Mouse (Mus musculus) forebrain, embryonic 11.5 days (tissue): ENCODE results near the gene Rtf2. TPM values are rescaled to one million over a fixed set of nuclear protein-coding genes. Genes with fewer than 3 reads are reported as not detected.

Source experiments
- ATAC-seq: fragments of 200-750 bp; cut with Nextera tagmentation; replicated peaks from 2 replicates; pipeline ENCODE4 v1.8.0; 2017; ENCODE audit warnings: moderate TSS enrichment; ENCODE audit not compliant: low FRiP score
- DNase-seq: peaks from one replicate; pipeline ENCODE4 v3.0.0-alpha.2; 2017; ENCODE audit warnings: low spot score
- H3K27ac ChIP-seq: fragments of 300-500 bp; sonication (generic); 2 replicates; pipeline ENCODE4 v1.5.1; 2014; ENCODE audit warnings: low read depth, low read length
- H3K27me3 ChIP-seq: fragments of 300-500 bp; sonication (generic); 2 replicates; pipeline ENCODE4 v1.6.1; 2014; ENCODE audit warnings: mild to moderate bottlenecking, low read length, mixed read lengths; ENCODE audit not compliant: control insufficient read depth, insufficient read depth
- H3K36me3 ChIP-seq: fragments of 300-500 bp; sonication (generic); 2 replicates; pipeline ENCODE4 v1.6.1; 2014; ENCODE audit warnings: mild to moderate bottlenecking, low read length, moderate library complexity, mixed read lengths; ENCODE audit not compliant: control insufficient read depth, insufficient read depth
- H3K4me1 ChIP-seq: fragments of 300-500 bp; sonication (generic); replicated peaks from 2 replicates; pipeline ENCODE4 v1.6.1; 2014; ENCODE audit warnings: low read length, mixed read lengths; ENCODE audit not compliant: control insufficient read depth, insufficient read depth
- H3K4me2 ChIP-seq: fragments of 300-500 bp; sonication (generic); 2 replicates; pipeline ENCODE4 v1.6.1; 2014; ENCODE audit warnings: low read depth, mild to moderate bottlenecking, low read length, moderate library complexity, mixed read lengths; ENCODE audit not compliant: severe bottlenecking
- H3K4me3 ChIP-seq: fragments of 300-500 bp; sonication (generic); 2 replicates; pipeline ENCODE4 v1.5.1; 2014; ENCODE audit warnings: low read depth, low read length
- H3K9ac ChIP-seq: fragments of 300-500 bp; sonication (generic); 2 replicates; pipeline ENCODE4 v1.6.1; 2014; ENCODE audit warnings: low read length
- H3K9me3 ChIP-seq: fragments of 300-500 bp; sonication (generic); 2 replicates; pipeline ENCODE4 v1.6.1; 2016; ENCODE audit warnings: low read length, mixed read lengths; ENCODE audit not compliant: control insufficient read depth
- WGBS: fragments of 180-500 bp; shearing (Covaris S2); extraction: QIAGEN DNeasy Blood & Tissue Kit; methylation state at CpG from one replicate; pipeline ENCODE4 v1.1.7; 2014; 5-methylcytosine and 5-hydroxymethylcytosine counted together
- polyA plus RNA-seq: library from polyadenylated mRNA; unstranded; fragments of >200 nt; fragmentation: Nextera tagmentation; extraction: Ambion mirVana; gene quantifications from 2 replicates; pipeline ENCODE4 v1.2.1, GENCODE M21; 2014

The Rtf2 gene
- polyA plus RNA-seq, 1 experiment from 2014 or later, result 86.0 TPM

GRCm38 (mm10) chr2:172416218-172416617 lies 24.1 kb upstream of the Rtf2 start:
- H3K4me3 ChIP-seq, result no peak overlapping the region
- WGBS, result 64% methylated on average over 12 of the region's 12 CpGs
- H3K9ac ChIP-seq, result no peak overlapping the region
- peaks cover 3% of the 10 kb centered on the region; the same call in 1 of the 2 replicates for H3K4me1 ChIP-seq
- no peaks in the 10 kb centered on the region for H3K36me3 ChIP-seq
- no peak overlapping the region for H3K4me2 ChIP-seq
- no peaks in the 10 kb centered on the region for H3K9me3 ChIP-seq
- H3K27ac ChIP-seq, result no peak overlapping the region
- H3K27me3 ChIP-seq, result no peaks in the 10 kb centered on the region
- DNase-seq, result no peak
- no peak for ATAC-seq

GRCm38 (mm10) chr2:172416876-172417275 lies 23.5 kb upstream of the Rtf2 start:
- ATAC-seq, result no peak
- 95% methylated on average over 5 of the region's 5 CpGs for whole genome bisulfite sequencing
- Histone ChIP-seq H3K9ac (no peak overlapping the region), H3K4me2 (no peak overlapping the region), H3K36me3 (no peaks in the 10 kb centered on the region), H3K27me3 (no peaks in the 10 kb centered on the region), H3K9me3 (no peaks in the 10 kb centered on the region), H3K4me1 (peaks cover 3% of the 10 kb centered on the region; the same call in 1 of the 2 replicates), H3K27ac (no peak overlapping the region), H3K4me3 (no peak overlapping the region)
- DNase-seq, result no peak

- no peak overlapping the region for H3K4me3 ChIP-seq
- no peak for ATAC-seq
- no peak for DNase-seq
- no peak overlapping the region for H3K9ac ChIP-seq
- H3K36me3 ChIP-seq, result no peaks in the 10 kb centered on the region
- 84% methylated on average over 5 of the region's 5 CpGs for WGBS
- no peaks in the 10 kb centered on the region for H3K27me3 ChIP-seq
- H3K9me3 ChIP-seq, result no peaks in the 10 kb centered on the region
- H3K27ac ChIP-seq, result no peak overlapping the region
- H3K4me2 ChIP-seq, result no peak overlapping the region
- peaks cover 3% of the 10 kb centered on the region; the same call in 1 of the 2 replicates for H3K4me1 ChIP-seq
Measured at GRCm38 (mm10) chr2:172418208-172418607, 22.1 kb upstream of the Rtf2 start.

- ATAC-seq (no peak), DNase-seq (no peak)
- H3K4me2 ChIP-seq, result no peak overlapping the region
- no peaks in the 10 kb centered on the region for H3K36me3 ChIP-seq
- H3K27ac ChIP-seq, result no peak overlapping the region
- H3K4me1 ChIP-seq, result no peaks in the 10 kb centered on the region
- no peak overlapping the region for H3K9ac ChIP-seq
- 71% methylated on average over 1 of the region's 1 CpGs for WGBS
- no peak overlapping the region for H3K4me3 ChIP-seq
- H3K9me3 ChIP-seq, result no peaks in the 10 kb centered on the region
- H3K27me3 ChIP-seq, result no peaks in the 10 kb centered on the region
Measured at GRCm38 (mm10) chr2:172430609-172431008, 9.7 kb upstream of the Rtf2 start.

- DNase-seq, result no peak
- ATAC-seq, result no peak
- H3K9me3 ChIP-seq, result no peaks in the 10 kb centered on the region
- H3K9ac ChIP-seq, result no peak overlapping the region
- no peak overlapping the region for H3K27ac ChIP-seq
- H3K4me3 ChIP-seq, result no peak overlapping the region
- no peak overlapping the region for H3K4me2 ChIP-seq
- WGBS, result 61% methylated on average over 5 of the region's 5 CpGs
- H3K27me3 ChIP-seq, result no peaks in the 10 kb centered on the region
- no peaks in the 10 kb centered on the region for H3K36me3 ChIP-seq
- H3K4me1 ChIP-seq, result no peaks in the 10 kb centered on the region
Measured at GRCm38 (mm10) chr2:172433746-172434145, 6.6 kb upstream of the Rtf2 start.

GRCm38 (mm10) chr2:172437371-172437952 lies 2.9 kb upstream of the Rtf2 start:
- Histone ChIP-seq H3K36me3 (no peaks in the 10 kb centered on the region), H3K27me3 (no peaks in the 10 kb centered on the region), H3K4me3 (no peak overlapping the region), H3K9ac (no peak overlapping the region), H3K9me3 (no peaks in the 10 kb centered on the region), H3K4me2 (no peak overlapping the region), H3K27ac (no peak overlapping the region), H3K4me1 (peaks cover 13% of the 10 kb centered on the region; the same call in 1 of the 2 replicates)
- WGBS, result 77% methylated on average over 16 of the region's 16 CpGs
- ATAC-seq (no peak), DNase-seq (no peak)

GRCm38 (mm10) chr2:172440640-172441005 lies 267 bp downstream of the Rtf2 start:
- H3K9me3 ChIP-seq, result no peaks in the 10 kb centered on the region
- DNase-seq, result no peak
- WGBS, result under 1% methylated on average over 21 of the region's 21 CpGs
- H3K36me3 ChIP-seq, result no peaks in the 10 kb centered on the region; the same call in 1 of the 2 replicates
- peak overlapping the region; percentile 69 for H3K9ac ChIP-seq
- ATAC-seq, result peak; percentile 79
- no peak overlapping the region for H3K27ac ChIP-seq
- H3K4me3 ChIP-seq, result peak overlapping the region; percentile 79
- H3K4me2 ChIP-seq, result peak overlapping the region; percentile 90
- H3K27me3 ChIP-seq, result no peaks in the 10 kb centered on the region
- H3K4me1 ChIP-seq, result peaks cover 13% of the 10 kb centered on the region; the same call in 1 of the 2 replicates

GRCm38 (mm10) chr2:172441176-172441575 lies 820 bp downstream of the Rtf2 start:
- no peaks in the 10 kb centered on the region; the same call in 1 of the 2 replicates for H3K36me3 ChIP-seq
- no peaks in the 10 kb centered on the region for H3K27me3 ChIP-seq
- H3K4me3 ChIP-seq, result peak overlapping the region; percentile 79
- DNase-seq (no peak), ATAC-seq (no peak)
- H3K4me1 ChIP-seq, result peaks cover 13% of the 10 kb centered on the region; the same call in 1 of the 2 replicates
- H3K27ac ChIP-seq, result no peak overlapping the region
- WGBS, result 36% methylated on average over 6 of the region's 6 CpGs
- peak overlapping the region; percentile 69 for H3K9ac ChIP-seq
- H3K9me3 ChIP-seq, result no peaks in the 10 kb centered on the region
- H3K4me2 ChIP-seq, result peak overlapping the region; percentile 90

- Histone ChIP-seq H3K27ac (no peak overlapping the region), H3K4me3 (no peak overlapping the region), H3K4me1 (peaks cover 9% of the 10 kb centered on the region; the same call in 1 of the 2 replicates), H3K36me3 (peaks cover 8% of the 10 kb centered on the region; the same call in 1 of the 2 replicates), H3K27me3 (no peaks in the 10 kb centered on the region), H3K9me3 (no peaks in the 10 kb centered on the region), H3K9ac (no peak overlapping the region), H3K4me2 (no peak overlapping the region)
- ATAC-seq (no peak), DNase-seq (no peak)
- WGBS, result 92% methylated on average over 4 of the region's 4 CpGs
Measured at GRCm38 (mm10) chr2:172445617-172446016, 5.3 kb downstream of the Rtf2 start.
